20 mouse cellular contexts compared by ENCODE assay signal in genomic region chr11:49100409-49100808, GRCm38 (mm10). TPM values are rescaled to one million over a fixed set of nuclear protein-coding genes. Genes with fewer than 3 reads are reported as not detected.
DNase-seq lines count a peak whose midpoint lies in the region; ATAC-seq and TF ChIP-seq lines count a peak whose summit lies in the region.
"Had no signal": no experiment of that assay in that cellular context is flagged by ENCODE, and none has a peak within 500 bp of the region (broad histone marks: within the 10 kb centered on the region; RNA-seq: fewer than 3 reads in every experiment).

No protein-coding gene starts in this region.

- no peaks in the 10 kb centered on the region for H3K9me3 ChIP-seq in liver, postnatal 0 days (ENCODE audit: low read length)
- H3K9me3 ChIP-seq: hindbrain, embryonic 10.5 days had no signal

- no peak for TF ChIP-seq CTCF in spleen, adult 2 months (IDR thresholded peaks at IDR 0.05; ENCODE audit: extremely low read depth, insufficient read depth, insufficient read length, insufficient replicate concordance)
- no peak for TF ChIP-seq CTCF in liver, postnatal 0 days (IDR thresholded peaks at IDR 0.05; ENCODE audit: low read depth)

- no peak overlapping the region for H3K4me2 ChIP-seq in liver, postnatal 0 days (ENCODE audit: low read depth, low read length)
- H3K4me2 ChIP-seq: heart, embryonic 11.5 days had no signal

- H3K4me1 ChIP-seq in spleen, adult 2 months (ENCODE audit: control insufficient read depth, insufficient read depth, insufficient read length): peaks cover 12% of the 10 kb centered on the region; the same call in 1 of the 2 replicates
- peaks cover 11% of the 10 kb centered on the region for H3K4me1 ChIP-seq in liver, postnatal 0 days (ENCODE audit: insufficient read depth)

- no peak overlapping the region for H3K9ac ChIP-seq in liver, postnatal 0 days (replicated peaks)

- DNase-seq in spleen, adult 2 months (ENCODE audit: low read depth in 1 of 2, low spot score in 2 of 2): peak in 1 of 2 experiments; percentile 55
- DNase-seq in spleen, postnatal 36 days (ENCODE audit: low spot score in 2 of 2): no peak
- peak; percentile 24 for DNase-seq in ZHBTc4 (ENCODE audit: low read depth, low spot score)
- peak; percentile 62 for DNase-seq in liver, postnatal 0 days
- no peak for DNase-seq in lung, postnatal 36 days
- DNase-seq in retina, embryonic 14.5 days (ENCODE audit: low spot score): no peak
- DNase-seq in gastrocnemius, adult 8-10 months (ENCODE audit: low spot score in 2 of 2): no peak
- DNase-seq in embryo, embryonic 11 days: no peak
- DNase-seq: cerebellum, adult 9-10 months; kidney, adult 11 months had no signal

- peak overlapping the region; percentile 74 for H3K27ac ChIP-seq in spleen, adult 2 months (ENCODE audit: insufficient read depth, low read length)
- no peak overlapping the region for H3K27ac ChIP-seq in liver, postnatal 0 days (ENCODE audit: low read depth)
- H3K27ac ChIP-seq: hindbrain, embryonic 10.5 days had no signal

- ATAC-seq in liver, postnatal 0 days: no peak

- no peak overlapping the region for H3K4me3 ChIP-seq in spleen, adult 2 months (ENCODE audit: extremely low read depth, insufficient read depth, insufficient read length)
- no peak overlapping the region for H3K4me3 ChIP-seq in liver, postnatal 0 days (ENCODE audit: low read depth, low read length)
- H3K4me3 ChIP-seq: hindbrain, embryonic 10.5 days; myocyte had no signal

- 68% methylated on average over 3 of the region's 3 CpGs for WGBS in spleen, adult 2 months
- 71% methylated on average over 3 of the region's 3 CpGs for WGBS in liver, postnatal 0 days (ENCODE audit: insufficient replicate concordance)

- TF ChIP-seq POLR2A in spleen, adult 2 months (IDR thresholded peaks at IDR 0.05; ENCODE audit: low read depth, low read length): no peak

- no peak for TF ChIP-seq EP300 in liver, postnatal 0 days (IDR thresholded peaks at IDR 0.05; ENCODE audit: low read depth)

- H3K27me3 ChIP-seq in spleen, adult 2 months (ENCODE audit: control insufficient read depth, insufficient read depth, low read length): no peaks in the 10 kb centered on the region
- no peaks in the 10 kb centered on the region for H3K27me3 ChIP-seq in liver, postnatal 0 days (ENCODE audit: insufficient read depth, low read length)

- H3K36me3 ChIP-seq in spleen, adult 2 months (ENCODE audit: control insufficient read depth, insufficient read depth, low read length): peaks cover 19% of the 10 kb centered on the region
- H3K36me3 ChIP-seq in liver, postnatal 0 days (replicated peaks; ENCODE audit: insufficient read depth, low read length): peaks cover 14% of the 10 kb centered on the region
- H3K36me3 ChIP-seq: hindbrain, embryonic 10.5 days had no signal

RNA-seq across cellular contexts. Expression of gene Olfr1396, which starts 14.3 kb away (rescaled TPM):
- 0.05 and 0.41 TPM in 2 replicates for polyA plus RNA-seq in spleen, adult 2 months (2012; rRNA removed)
- not detected in 2 replicates for polyA plus RNA-seq in liver, postnatal 0 days (2015; fragmentation: Nextera tagmentation; extraction: Ambion mirVana)
- not detected for total RNA-seq in gastrocnemius, adult 8-10 months (2022)
- total RNA-seq: gastrocnemius, adult 18-20 months; left cerebral cortex, adult 8-10 months had no signal
- polyA plus RNA-seq: brain, embryonic 14.5 days; embryonic facial prominence, embryonic 11.5 days; forebrain, embryonic 11.5 days; heart, embryonic 11.5 days; hindbrain, embryonic 10.5 days; large intestine, adult 2 months; myocyte had no signal

RNA-seq across cellular contexts. Expression of gene Ifi47, which starts 24.0 kb away (rescaled TPM):
- 16.8 and 16.9 TPM in 2 replicates for polyA plus RNA-seq in spleen, adult 2 months (2012; rRNA removed)
- polyA plus RNA-seq in liver, postnatal 0 days (2015; fragmentation: Nextera tagmentation; extraction: Ambion mirVana): 29.7 and 29.8 TPM in 2 replicates
- 1 to 10 TPM in 2 of 4 experiments, under 1 TPM in 2; 0.58 to 1.1 (median 0.89) TPM for total RNA-seq in gastrocnemius, adult 8-10 months (2022)

RNA-seq across cellular contexts. Expression of gene Tgtp2, which starts 36.4 kb away (rescaled TPM):
- polyA plus RNA-seq in spleen, adult 2 months (2012; rRNA removed): 7.1 and 19.6 TPM in 2 replicates
- 5.1 and 7.1 TPM in 2 replicates for polyA plus RNA-seq in liver, postnatal 0 days (2015; fragmentation: Nextera tagmentation; extraction: Ambion mirVana)
- total RNA-seq in gastrocnemius, adult 8-10 months (2022): under 1 TPM in 3 of 4 experiments, not detected in 1; 0.29 to 0.53 (median 0.43) TPM
- polyA plus RNA-seq: embryonic facial prominence, embryonic 11.5 days; forebrain, embryonic 11.5 days; heart, embryonic 11.5 days; hindbrain, embryonic 10.5 days had no signal

RNA-seq across cellular contexts. Expression of gene Olfr1395, which starts 41.7 kb away (rescaled TPM):
- polyA plus RNA-seq in spleen, adult 2 months (2012; rRNA removed): not detected in 2 replicates
- polyA plus RNA-seq in liver, postnatal 0 days (2015; fragmentation: Nextera tagmentation; extraction: Ambion mirVana): not detected in 2 replicates
- not detected for total RNA-seq in gastrocnemius, adult 8-10 months (2022)
- total RNA-seq: gastrocnemius, adult 18-20 months; left cerebral cortex, adult 8-10 months; liver, adult 2 months had no signal
- polyA plus RNA-seq: brain, embryonic 14.5 days; embryonic facial prominence, embryonic 11.5 days; forebrain, embryonic 11.5 days; heart, embryonic 11.5 days; hindbrain, embryonic 10.5 days; large intestine, adult 2 months; liver, adult 2 months; myocyte had no signal

RNA-seq across cellular contexts. Expression of gene 9930111J21Rik2, which starts 49.4 kb away (rescaled TPM):
- 10.8 and 11.0 TPM in 2 replicates for polyA plus RNA-seq in spleen, adult 2 months (2012; rRNA removed)
- polyA plus RNA-seq in liver, postnatal 0 days (2015; fragmentation: Nextera tagmentation; extraction: Ambion mirVana): 1.2 and 1.4 TPM in 2 replicates
- total RNA-seq in gastrocnemius, adult 8-10 months (2022): 1 to 10 TPM in 2 of 4 experiments, under 1 TPM in 2; 0.70 to 1.2 (median 1.0) TPM
- polyA plus RNA-seq: heart, embryonic 11.5 days had no signal

Comparison
In these comparisons a context has a peak if more than half of its experiments do, and no peak if none do; other contexts are left out.
1. DNase-seq: peak in ZHBTc4 (single experiment) and liver, postnatal 0 days (single experiment); none in spleen, postnatal 36 days (0 of 2), lung, postnatal 36 days (single experiment), retina, embryonic 14.5 days (single experiment), gastrocnemius, adult 8-10 months (0 of 2) and embryo, embryonic 11 days (single experiment).